Comparison of ENCODE assay signal across 10 mouse cellular contexts in genomic region chr7:71865371-71866166, GRCm38 (mm10).
A peak's percentile ranks its signal among the peaks of the same experiment; 100 is the strongest.
DNase-seq lines count a peak whose midpoint lies in the region; ATAC-seq lines count a peak whose summit lies in the region.
"Had no signal": no experiment of that assay in that cellular context is flagged by ENCODE, and none has a peak within 500 bp of the region (broad histone marks: within the 10 kb centered on the region; RNA-seq: fewer than 3 reads in every experiment).

No protein-coding gene starts in this region.

- H3K4me2 ChIP-seq in kidney, embryonic 15.5 days = no peak overlapping the region
- H3K4me2 ChIP-seq in forebrain, embryonic 11.5 days (ENCODE audit: low read depth, low read length, severe bottlenecking) = peak overlapping the region; percentile 40

- 54% methylated on average over 15 of the region's 15 CpGs for WGBS in kidney, embryonic 15.5 days
- WGBS in forebrain, embryonic 11.5 days = 14% methylated on average over 15 of the region's 15 CpGs
- 48% methylated on average over 15 of the region's 15 CpGs for WGBS in limb, embryonic 10.5 days

- H3K4me1 ChIP-seq in kidney, embryonic 15.5 days = peaks cover 13% of the 10 kb centered on the region
- H3K4me1 ChIP-seq in forebrain, embryonic 11.5 days (replicated peaks; ENCODE audit: control insufficient read depth, insufficient read depth, low read length) = peaks cover 3% of the 10 kb centered on the region; the same call in 1 of the 2 replicates
- peaks cover 31% of the 10 kb centered on the region for H3K4me1 ChIP-seq in limb, embryonic 10.5 days

- intact Hi-C loops in heart, postnatal 10 days (cut with DNase I) = loop anchor here (2.0 to 10.0 kb wide), 7 partner anchors 97 to 1498 kb away; partner anchors contain the start of gene Nr2f2

- no peaks in the 10 kb centered on the region for H3K9me3 ChIP-seq in kidney, embryonic 15.5 days (replicated peaks)
- H3K9me3 ChIP-seq in forebrain, embryonic 11.5 days (ENCODE audit: control insufficient read depth, low read length) = no peaks in the 10 kb centered on the region
- no peaks in the 10 kb centered on the region for H3K9me3 ChIP-seq in limb, embryonic 10.5 days (replicated peaks)

- H3K9ac ChIP-seq in kidney, embryonic 15.5 days = no peak overlapping the region
- no peak overlapping the region for H3K9ac ChIP-seq in forebrain, embryonic 11.5 days (ENCODE audit: low read length)

- no peak overlapping the region for H3K4me3 ChIP-seq in kidney, embryonic 15.5 days (replicated peaks)
- no peak overlapping the region for H3K4me3 ChIP-seq in forebrain, embryonic 11.5 days (ENCODE audit: low read depth, low read length)
- H3K4me3 ChIP-seq in limb, embryonic 10.5 days = no peak overlapping the region

- H3K36me3 ChIP-seq in kidney, embryonic 15.5 days = no peaks in the 10 kb centered on the region
- H3K36me3 ChIP-seq in forebrain, embryonic 11.5 days (ENCODE audit: control insufficient read depth, insufficient read depth, low read length) = no peaks in the 10 kb centered on the region
- no peaks in the 10 kb centered on the region for H3K36me3 ChIP-seq in limb, embryonic 10.5 days

- ATAC-seq in kidney, embryonic 15.5 days (replicated peaks; ENCODE audit: low FRiP score) = no peak
- ATAC-seq in forebrain, embryonic 11.5 days (replicated peaks; ENCODE audit: low FRiP score) = peak; percentile 70

- DNase-seq in kidney, postnatal 36 days = no peak
- DNase-seq in embryo, embryonic 11 days = peak; percentile 27
- no peak for DNase-seq in forebrain, embryonic 11.5 days (ENCODE audit: low spot score)
- DNase-seq in limb, embryonic 10.5 days (ENCODE audit: low spot score) = no peak
- DNase-seq in layer of hippocampus, postnatal 25 days (ENCODE audit: extremely low spot score in 1 of 2, low spot score in 1 of 2) = no peak
- no peak for DNase-seq in frontal cortex, postnatal 14 days (ENCODE audit: low spot score in 2 of 2)
- no peak for DNase-seq in heart, postnatal 10 days
- DNase-seq: gastrocnemius, postnatal 25 days; layer of hippocampus, adult 9-11 months had no signal

- peak overlapping the region; percentile 41; the same call in 1 of the 2 replicates for H3K27ac ChIP-seq in kidney, embryonic 15.5 days
- peak overlapping the region; percentile 65; the same call in 1 of the 2 replicates for H3K27ac ChIP-seq in forebrain, embryonic 11.5 days (ENCODE audit: low read depth, low read length)
- H3K27ac ChIP-seq in limb, embryonic 10.5 days = peak overlapping the region; percentile 36; the same call in 1 of the 2 replicates

- no peaks in the 10 kb centered on the region for H3K27me3 ChIP-seq in kidney, embryonic 15.5 days
- H3K27me3 ChIP-seq in forebrain, embryonic 11.5 days (ENCODE audit: control insufficient read depth, insufficient read depth, low read length) = no peaks in the 10 kb centered on the region; the same call in 1 of the 2 replicates
- 0 out of 2 replicates have a peak, but pooled peaks cover 14% of the 10 kb centered on the region for H3K27me3 ChIP-seq in limb, embryonic 10.5 days (ENCODE audit: low read depth, poor library complexity, severe bottlenecking)
